Mouse (Mus musculus) gastrocnemius, postnatal 10 days (tissue): ENCODE results near the gene Mybph. TPM values are rescaled to one million over a fixed set of nuclear protein-coding genes. Genes with fewer than 3 reads are reported as not detected.
A peak's percentile ranks its signal among the peaks of the same experiment; 100 is the strongest.
"Not testable (repeated sequence)": the region's sequence is repeated elsewhere in the genome, so short reads cannot be mapped to it uniquely, and the experiment has no call there.

Experiments used
- DNase-seq: peaks from one replicate; pipeline ENCODE4 v3.0.0; 2021; ENCODE audit warnings: mixed read lengths
- total RNA-seq, 2 experiments: library from RNA; stranded (reverse); gene quantifications; 2 replicates each; pipeline ENCODE4 v1.2.3; 2021

Mybph gene
- total RNA-seq, 2 experiments from 2014 or later: 204 to 410 TPM

DNA sequence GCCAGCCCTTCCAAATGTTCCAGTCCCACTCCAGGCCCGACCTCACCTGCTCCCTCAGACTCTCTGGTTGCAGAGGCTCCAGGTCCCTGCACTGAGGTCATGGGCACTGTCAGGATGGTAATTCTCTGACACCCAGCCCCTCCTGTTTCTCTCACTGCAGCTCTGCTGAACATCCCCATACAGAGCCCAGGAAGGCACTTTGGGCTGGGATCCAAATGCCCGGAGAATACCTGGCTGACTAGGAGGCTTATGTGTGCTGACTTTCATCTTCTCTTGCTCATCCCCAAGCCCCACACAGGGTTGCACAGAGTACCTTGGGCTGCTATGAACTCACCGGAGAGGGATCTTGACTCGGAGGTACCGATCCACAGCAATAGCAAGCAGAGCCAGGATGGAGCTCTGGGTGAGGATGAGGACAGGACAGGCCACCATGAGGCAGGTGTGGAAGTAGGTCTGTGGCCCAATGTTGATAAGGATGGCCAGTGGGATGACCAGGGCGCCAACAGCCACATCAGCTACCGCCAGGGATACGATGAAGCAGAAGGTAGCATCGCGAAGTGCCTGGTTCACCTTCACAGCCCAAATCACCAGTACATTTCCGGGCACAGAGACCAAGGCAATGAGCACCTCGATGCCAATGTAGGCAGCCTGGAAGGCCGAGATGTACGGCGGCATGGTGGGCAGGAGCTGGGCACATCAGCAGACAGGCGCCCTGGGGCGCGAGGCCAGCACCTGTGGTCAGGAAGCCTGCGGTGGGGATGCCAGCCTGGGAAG is 40.6 kb downstream of the Mybph start:
- no peak for DNase-seq

DNA sequence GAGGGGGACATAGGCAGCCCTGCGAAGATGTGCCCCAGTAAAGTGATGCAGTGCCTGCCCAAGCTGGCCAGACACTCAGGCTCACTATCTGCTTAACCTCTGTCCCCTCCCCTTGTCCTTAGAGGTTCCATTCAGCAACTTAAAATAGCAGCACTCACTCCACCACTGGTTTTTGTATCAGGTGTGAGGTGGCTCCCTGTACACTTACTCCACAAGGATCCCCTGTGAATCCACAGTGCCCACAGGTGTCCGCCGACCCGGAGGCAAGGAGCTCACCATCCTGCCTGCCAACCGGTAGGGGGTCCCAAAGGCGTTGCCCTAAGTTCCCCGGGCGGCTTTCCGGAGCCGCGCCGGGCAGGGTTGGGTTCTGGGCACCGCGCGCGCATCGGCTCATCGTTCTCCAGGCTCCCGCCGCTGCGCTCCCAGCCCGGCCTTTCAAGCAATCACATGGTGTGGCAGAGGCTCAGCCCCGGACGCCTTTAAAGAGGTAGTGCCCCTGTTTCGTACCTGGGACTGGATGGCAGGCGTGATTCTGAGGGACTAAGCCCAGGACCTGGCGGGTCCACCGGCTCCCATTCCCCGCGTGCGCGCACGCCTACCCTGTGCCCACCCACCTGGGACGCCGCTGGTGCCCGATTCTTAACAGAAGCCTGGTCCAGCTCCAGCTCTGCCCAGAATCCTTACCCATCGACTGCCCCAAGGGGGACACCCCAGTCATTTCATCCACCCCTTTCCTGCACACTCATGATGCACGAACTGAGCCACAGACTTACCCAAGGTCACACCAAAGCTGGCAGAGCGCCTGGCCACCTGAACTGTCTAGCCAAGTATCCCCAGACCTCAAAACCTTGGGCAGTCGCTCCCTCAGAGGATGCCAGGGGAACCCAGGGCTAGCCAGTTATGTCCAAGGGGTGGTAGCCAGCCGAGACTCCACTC is 41.5 kb downstream of the Mybph start:
- peak; percentile 57 for DNase-seq

DNA sequence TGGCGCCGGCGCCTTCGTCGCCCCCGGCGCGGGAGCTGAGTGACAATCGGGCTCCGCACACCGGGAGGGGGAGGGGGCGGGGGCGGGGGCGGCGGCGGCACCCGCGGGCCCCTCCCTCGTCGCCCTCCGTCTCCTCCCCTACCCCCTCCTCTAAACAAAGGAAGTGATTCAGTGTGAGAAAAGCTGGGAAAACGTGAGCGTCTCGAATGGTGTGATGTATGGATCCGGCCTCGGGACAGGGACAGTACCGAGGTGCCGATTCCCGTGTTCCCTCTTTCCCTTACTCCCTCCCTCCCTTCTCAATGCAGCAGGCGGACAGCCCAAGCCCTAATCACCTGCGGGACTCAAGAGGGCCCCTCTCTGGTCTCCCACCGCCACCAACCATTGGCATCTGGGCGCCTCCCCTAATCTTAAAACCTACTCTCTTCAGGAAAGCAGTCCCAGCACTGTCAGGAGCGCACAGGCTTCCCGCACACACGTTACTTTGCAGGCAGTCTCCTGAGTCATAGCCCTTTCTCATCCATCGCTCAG is 42.2 kb downstream of the Mybph start, which contains the start of gene Adora1:
Gene Adora1, minus strand, starts transcription at position 41 of the 531 bp plus-strand sequence.
- DNase-seq: no peak

DNA sequence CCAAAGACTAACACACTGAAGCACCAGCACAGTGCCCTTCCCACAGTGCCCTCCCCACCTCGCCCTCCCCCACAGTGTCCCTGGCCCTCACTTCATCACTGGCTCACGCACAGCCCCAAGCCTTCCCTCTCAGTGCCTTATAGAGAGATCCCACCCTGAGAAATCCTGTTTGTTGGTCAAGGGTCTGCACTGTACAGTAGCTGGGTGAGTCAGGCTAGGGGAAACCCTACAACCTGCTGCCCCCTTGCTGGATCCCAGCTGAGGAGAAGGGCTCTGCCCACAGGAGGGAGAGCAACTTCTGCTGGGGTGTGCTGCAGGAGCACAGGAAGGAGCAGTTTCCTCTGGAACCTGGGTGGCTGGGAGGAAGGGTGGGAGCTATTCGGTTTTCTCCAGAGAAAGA is 42.9 kb downstream of the Mybph start:
- no peak for DNase-seq

DNA sequence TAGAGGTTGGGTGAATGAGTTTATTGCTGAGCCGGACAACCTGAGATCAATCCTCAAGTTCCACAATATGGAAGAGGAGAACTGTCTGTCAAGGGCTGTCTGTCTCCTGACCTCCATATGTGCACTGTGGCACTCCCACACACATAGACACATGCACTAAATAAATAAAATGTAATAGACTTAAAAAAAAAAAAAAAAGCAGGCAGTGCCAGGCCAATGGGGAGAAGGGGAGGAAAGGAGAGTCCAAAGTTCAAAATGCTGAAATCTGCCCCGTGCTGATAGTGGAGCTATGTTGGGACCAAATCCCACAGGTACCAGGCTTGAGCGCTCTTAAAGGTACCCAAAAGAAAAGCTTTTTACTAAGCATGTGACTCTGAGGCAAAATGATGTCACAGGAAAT is 44.2 kb downstream of the Mybph start:
- no peak for DNase-seq

DNA sequence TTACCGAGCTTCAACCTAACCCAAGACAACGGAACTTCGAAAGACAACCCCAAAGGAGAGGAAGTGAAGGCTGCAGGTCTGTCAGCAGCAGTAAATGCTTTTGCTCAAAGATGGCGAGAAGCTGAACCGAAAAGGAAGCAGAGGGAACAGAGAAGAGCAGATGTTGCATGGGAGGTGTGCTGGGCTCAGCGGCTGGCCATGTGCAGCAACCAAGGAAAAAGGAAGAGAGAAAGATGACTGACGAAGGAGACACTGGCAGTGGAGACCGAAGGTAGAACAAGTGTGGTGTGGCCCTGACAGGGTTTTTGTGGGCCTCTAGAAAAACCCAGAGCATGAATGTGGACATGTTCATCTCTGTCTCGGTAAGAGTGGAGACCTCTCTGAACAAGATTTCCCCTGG is 47.5 kb downstream of the Mybph start:
- DNase-seq: no peak

DNA sequence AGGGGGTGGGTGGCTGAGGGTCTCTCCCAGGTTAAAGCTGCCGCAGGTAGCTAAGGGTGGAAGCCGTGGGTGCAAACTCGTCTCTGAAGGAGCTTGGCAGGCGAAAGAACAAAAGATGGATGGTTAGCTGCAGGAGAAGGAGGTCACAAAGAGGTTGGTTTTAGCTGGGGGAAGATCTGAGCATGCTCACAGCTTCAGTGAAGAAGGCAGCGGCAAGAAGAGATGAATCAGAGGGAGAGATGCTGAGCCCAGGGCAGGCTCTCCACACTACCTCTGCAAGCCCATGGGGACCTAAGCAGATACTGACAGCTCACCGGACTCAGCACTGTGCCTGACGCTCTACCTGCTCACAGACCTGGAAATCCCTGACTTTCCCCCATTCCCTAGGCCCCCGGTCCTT is 48.0 kb downstream of the Mybph start:
- DNase-seq: no peak

DNA sequence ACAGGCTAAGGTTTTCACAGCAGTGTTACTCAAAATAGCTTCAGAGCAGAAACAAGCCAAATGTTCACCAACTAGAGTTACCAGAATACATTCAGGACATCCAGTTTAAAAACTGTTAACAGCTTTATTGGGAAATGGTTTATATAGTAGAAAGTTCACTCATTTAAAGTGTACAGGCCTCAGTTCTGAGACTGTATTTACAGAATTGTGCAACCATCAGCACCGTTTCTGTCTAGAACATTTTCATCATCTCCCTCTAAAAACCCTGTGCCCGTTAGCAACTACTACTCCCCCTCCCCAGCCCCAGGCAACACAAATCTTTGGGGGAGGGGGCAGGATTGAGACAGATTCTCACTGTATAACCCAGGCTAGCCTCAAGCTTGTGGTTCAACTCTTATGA is 49.0 kb downstream of the Mybph start:
- DNase-seq: no peak

DNA sequence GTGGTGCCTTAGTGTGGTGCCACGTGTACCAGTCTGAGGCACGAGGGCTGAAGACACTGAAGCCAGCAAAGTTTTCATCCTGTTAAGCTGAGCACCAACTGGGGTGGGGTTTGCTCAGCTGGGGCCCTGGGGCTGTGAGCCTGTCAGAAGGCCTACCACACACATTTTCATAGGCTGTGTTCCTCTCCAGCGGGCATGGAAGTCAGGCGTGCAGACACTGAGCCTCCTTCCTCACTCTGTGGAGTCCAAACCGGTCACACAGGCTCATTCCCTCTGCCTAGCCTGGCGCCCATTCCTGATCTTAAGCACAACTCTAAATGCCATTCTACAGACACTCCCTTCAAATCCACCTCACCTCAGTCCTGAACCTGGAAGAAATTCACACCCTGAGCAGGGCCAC is 50.3 kb downstream of the Mybph start:
- no peak for DNase-seq

DNA sequence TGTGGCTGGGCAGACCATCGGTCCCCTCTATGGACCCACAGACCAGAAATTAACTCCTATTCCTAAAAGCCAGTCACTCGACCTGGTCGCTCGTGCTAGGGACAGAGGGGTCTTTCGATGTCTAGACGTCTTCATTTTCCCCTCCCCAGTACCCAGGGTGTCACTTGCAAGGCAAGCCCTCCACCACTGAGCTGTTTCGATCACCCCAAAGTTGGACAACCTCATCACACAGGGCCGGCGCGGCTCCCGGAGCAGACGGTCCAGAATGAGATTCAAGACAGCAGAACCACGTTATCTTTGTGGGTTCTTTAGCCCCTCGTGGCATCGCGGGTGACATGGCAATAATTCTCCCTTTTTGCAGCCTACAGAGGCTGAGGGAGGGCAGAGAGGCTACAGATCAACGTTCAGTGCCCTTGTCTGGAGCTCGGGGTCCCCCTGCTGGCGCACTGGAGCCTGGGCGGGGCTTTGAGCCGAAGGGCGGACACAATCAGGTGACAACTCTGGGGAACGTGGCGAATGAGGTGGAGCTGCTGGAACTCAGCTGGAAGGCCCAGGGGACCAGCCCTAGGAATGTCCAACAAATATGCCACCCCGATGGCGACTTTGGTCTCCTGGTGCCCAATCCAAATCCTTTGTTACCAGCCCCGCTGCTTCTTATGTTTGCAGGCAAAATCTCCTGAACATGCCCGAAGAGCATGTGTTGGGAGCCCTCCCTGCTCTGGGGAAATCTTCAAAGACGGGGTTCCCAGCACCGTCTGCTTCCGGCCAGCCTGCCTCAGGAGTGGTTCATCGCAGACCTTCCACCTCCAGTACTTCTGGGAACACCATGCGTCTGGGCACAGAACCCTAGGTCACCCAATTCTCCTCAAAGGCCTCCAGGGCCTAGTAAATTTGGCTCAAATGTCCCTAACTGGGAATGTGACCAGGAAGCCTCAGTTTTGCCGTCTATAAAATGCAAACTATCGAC is 51.0 kb downstream of the Mybph start:
- peak; percentile 94 for DNase-seq

DNA sequence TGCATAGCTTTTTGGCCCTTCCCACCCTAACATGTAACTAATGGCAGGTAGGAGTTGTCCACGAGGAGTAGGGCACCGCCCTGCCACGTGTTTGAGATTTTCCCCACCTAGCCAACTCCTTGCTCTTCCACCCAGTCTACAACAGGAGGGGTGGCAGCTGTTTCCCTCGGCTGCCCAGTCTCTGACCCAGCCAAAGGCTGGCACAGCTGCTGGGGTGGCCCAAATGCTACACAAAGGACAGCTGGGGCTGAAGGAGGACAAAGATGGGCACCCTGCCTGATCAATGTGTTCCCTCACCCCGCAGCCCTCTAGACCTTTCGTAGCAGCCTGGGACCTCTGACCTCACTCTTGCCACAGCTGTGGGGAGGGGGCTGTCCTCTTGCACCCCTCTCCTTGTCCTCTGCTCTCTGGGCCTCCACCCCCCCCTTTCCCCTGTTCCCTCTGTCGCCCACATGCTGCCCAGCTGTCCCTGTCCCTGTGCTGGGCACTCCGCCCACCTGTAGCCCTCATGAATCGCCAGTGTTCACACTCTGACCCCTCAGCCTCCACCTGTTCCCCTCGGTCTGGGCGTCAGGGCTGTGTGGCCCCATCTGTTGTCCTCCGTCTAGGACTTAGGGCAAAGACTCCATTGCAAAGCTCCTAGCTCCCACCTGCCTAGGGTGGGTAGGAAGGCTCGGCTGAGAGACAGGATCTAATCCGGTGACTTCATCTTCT is 51.9 kb downstream of the Mybph start:
- DNase-seq: peak; percentile 55

DNA sequence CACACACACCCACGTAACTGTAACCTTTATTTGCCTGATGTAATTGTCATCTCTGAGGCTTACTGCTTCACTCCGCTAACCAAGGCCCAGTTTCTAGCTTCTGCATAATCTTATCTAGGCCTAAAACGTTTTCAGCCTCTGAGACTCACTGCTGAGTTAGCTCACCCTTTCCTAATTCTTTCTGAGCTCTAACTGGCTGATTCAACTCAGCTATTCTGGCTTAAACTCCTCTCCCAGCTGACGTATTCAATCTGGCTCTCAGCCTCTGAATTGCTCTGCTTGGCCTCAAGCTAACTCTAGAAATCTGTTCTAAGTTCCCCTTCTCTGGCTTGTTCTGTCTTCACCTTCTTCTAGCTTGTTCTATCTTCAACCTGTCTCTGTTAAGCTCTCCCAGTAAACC is 53.3 kb downstream of the Mybph start:
- peak; percentile 23 for DNase-seq

DNA sequence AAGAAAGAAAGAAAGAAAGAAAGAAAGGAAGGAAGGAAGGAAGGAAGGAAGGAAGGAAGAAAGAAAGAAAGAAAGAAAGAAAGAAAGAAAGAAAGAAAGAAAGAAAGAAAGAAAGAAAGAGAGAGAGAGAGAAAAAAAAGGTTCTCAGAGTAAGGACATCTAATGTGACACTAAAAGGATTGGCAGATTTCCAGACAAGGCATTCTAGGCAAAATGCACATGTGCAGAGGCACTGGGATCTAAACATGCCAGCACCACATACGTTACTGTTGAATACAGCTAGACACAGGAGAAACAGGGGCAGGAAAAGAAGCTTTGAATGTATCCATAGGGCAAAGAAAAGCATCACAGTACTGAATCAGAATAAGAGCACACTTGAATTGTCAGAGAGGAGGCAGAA is 56.4 kb downstream of the Mybph start:
- not testable (repeated sequence) for DNase-seq

Other genes starting within 250 kb of the Mybph start
- gene Fmod, start 156.2 kb upstream of the Mybph start, total RNA-seq: 100 to 1,000 TPM; 214 to 221 TPM
- 10 to 100 TPM; 25.0 to 30.4 TPM for gene Btg2, start 114.3 kb upstream of the Mybph start, total RNA-seq
- under 1 TPM in 1 of 2 experiments, not detected in 1; 0.16 TPM for gene Chit1, start 82.2 kb upstream of the Mybph start, total RNA-seq
- 1 to 10 TPM; 1.9 TPM for gene Chil1, start 11.3 kb upstream of the Mybph start, total RNA-seq
- under 1 TPM; 0.90 to 0.96 TPM for gene Adora1, start 42.0 kb downstream of the Mybph start, total RNA-seq
- 100 to 1,000 TPM; 135 to 142 TPM for gene Myog, start 96.5 kb downstream of the Mybph start, total RNA-seq
- gene Ppfia4, start 139.5 kb downstream of the Mybph start, total RNA-seq: 10 to 100 TPM; 11.2 to 13.7 TPM
- 10 to 100 TPM; 17.2 to 18.5 TPM for gene Tmem183a, start 168.5 kb downstream of the Mybph start, total RNA-seq
- not detected for gene 4933406M09Rik, start 192.5 kb downstream of the Mybph start, total RNA-seq
- 100 to 1,000 TPM; 108 to 116 TPM for gene Cyb5r1, start 212.1 kb downstream of the Mybph start, total RNA-seq
- gene Adipor1, start 221.9 kb downstream of the Mybph start, total RNA-seq: 100 to 1,000 TPM; 108 to 117 TPM